Mouse (Mus musculus): ENCODE measurements around the gene Chst3. TPM values are rescaled to one million over a fixed set of nuclear protein-coding genes. Genes with fewer than 3 reads are reported as not detected.

Chst3 gene
- 0.96 and 1.5 TPM in 2 replicates for polyA plus RNA-seq (2012; rRNA removed; ENCODE audit: low replicate concordance)

DNA sequence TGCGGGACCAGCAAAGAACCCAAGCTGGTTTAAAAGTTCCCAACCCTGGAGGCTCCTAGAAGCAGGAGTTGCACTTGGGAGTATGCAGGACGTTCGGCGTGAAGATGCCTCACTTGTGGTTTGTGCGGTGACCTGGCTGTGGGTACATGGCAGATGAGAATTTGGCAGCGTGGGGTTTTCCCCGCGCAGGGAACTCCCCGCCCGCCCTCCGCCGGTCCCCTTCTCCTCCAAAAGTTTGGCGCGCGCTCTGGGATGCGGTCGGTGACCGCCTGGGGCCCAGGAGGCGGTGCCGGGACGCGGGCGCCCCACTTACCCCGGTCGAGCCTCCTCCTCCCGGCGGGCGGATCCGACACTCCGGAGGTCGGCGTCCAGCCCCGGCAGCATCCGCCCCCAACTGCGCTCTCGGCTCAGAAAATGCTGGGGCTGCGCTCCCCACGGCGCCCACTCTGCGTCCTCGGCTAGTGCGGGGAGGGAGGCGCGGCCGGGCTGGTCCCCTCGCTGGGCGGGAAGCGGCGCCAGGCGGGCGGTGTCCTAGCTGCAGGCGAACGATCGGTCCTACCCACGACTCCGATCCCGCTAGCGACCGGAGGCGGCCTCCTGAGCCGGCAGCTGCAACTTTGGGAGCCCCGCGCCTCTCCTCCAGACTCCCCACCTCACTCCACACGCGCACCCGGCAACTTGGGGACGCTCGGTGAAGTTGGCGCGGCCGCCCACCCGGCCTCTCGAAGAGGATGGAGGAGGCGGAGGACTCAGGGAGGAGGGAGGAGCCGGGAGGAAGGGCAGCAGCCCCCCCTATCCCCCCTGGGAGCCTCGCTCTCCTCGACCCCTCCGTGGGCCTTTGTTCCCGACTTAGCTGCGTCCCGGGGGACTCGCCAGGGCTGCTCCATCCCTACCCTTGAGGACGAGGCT lies at the start of gene Chst3:
Chst3 (minus strand) TSS at position 670 of the 909 bp plus-strand sequence.

Other genes starting within 250 kb of the Chst3 start
- gene Ascc1, start 216.5 kb downstream of the Chst3 start, polyA plus RNA-seq (2012; rRNA removed; ENCODE audit: low replicate concordance), result 23.5 and 31.7 TPM in 2 replicates
- gene Anapc16, start 216.1 kb downstream of the Chst3 start, polyA plus RNA-seq (2012; rRNA removed; ENCODE audit: low replicate concordance), result 76.9 and 98.9 TPM in 2 replicates
- 5.1 and 52.7 TPM in 2 replicates for gene Spock2, start 113.0 kb downstream of the Chst3 start, polyA plus RNA-seq (2012; rRNA removed; ENCODE audit: low replicate concordance)
- 1,957 and 2,214 TPM in 2 replicates for gene Psap, start 58.4 kb upstream of the Chst3 start, polyA plus RNA-seq (2012; rRNA removed; ENCODE audit: low replicate concordance)
- 86.0 and 171 TPM in 2 replicates for gene Vsir, start 127.6 kb upstream of the Chst3 start, polyA plus RNA-seq (2012; rRNA removed; ENCODE audit: low replicate concordance)
- 0.43 and 0.50 TPM in 2 replicates for gene Gm17455, start 180.5 kb upstream of the Chst3 start, polyA plus RNA-seq (2012; rRNA removed; ENCODE audit: low replicate concordance)